Mouse (Mus musculus) neural tube, embryonic 14.5 days (tissue): ENCODE results near the gene Rps17. TPM values are rescaled to one million over a fixed set of nuclear protein-coding genes. Genes with fewer than 3 reads are reported as not detected.

Experiments
- ATAC-seq: fragments of 200-750 bp; cut with Nextera tagmentation; 2 replicates; pipeline ENCODE4 v1.8.0; 2017; ENCODE audit warnings: low read depth, mild to moderate bottlenecking, moderate TSS enrichment, moderate library complexity
- H3K27ac ChIP-seq: fragments of 300-500 bp; sonication (generic); 2 replicates; pipeline ENCODE4 v1.5.1; 2014; ENCODE audit warnings: low read depth, mild to moderate bottlenecking, control low read depth, low read length, moderate library complexity, mixed read lengths
- H3K27me3 ChIP-seq: fragments of 300-500 bp; sonication (generic); 2 replicates; pipeline ENCODE4 v1.6.1; 2014; ENCODE audit warnings: low read length; ENCODE audit not compliant: control insufficient read depth, insufficient read depth
- H3K36me3 ChIP-seq: fragments of 300-500 bp; sonication (generic); 2 replicates; pipeline ENCODE4 v1.6.1; 2014; ENCODE audit warnings: low read length, mixed read lengths; ENCODE audit not compliant: control insufficient read depth, insufficient read depth
- H3K4me1 ChIP-seq: fragments of 300-500 bp; sonication (generic); 2 replicates; pipeline ENCODE4 v1.6.1; 2014; ENCODE audit warnings: low read length; ENCODE audit not compliant: control insufficient read depth, insufficient read depth
- H3K4me2 ChIP-seq: fragments of 300-500 bp; sonication (generic); 2 replicates; pipeline ENCODE4 v1.6.1; 2014; ENCODE audit warnings: mild to moderate bottlenecking, low read depth, low read length, control low read depth
- H3K4me3 ChIP-seq: fragments of 300-500 bp; sonication (generic); 2 replicates; pipeline ENCODE4 v1.5.1; 2014; ENCODE audit warnings: low read depth, low read length, control low read depth, mixed read lengths
- H3K9ac ChIP-seq: fragments of 300-500 bp; sonication (generic); replicated peaks from 2 replicates; pipeline ENCODE4 v1.6.1; 2014; ENCODE audit warnings: low read depth, mild to moderate bottlenecking, control low read depth, low read length, mixed read lengths
- H3K9me3 ChIP-seq: fragments of 300-500 bp; sonication (generic); 2 replicates; pipeline ENCODE4 v1.6.1; 2016; ENCODE audit warnings: low read length; ENCODE audit not compliant: control insufficient read depth
- WGBS: fragments of 180-500 bp; shearing (Covaris S2); extraction: QIAGEN DNeasy Blood & Tissue Kit; methylation state at CpG from one replicate; pipeline ENCODE4 v1.1.7; 2014; 5-methylcytosine and 5-hydroxymethylcytosine counted together
- polyA plus RNA-seq: library from polyadenylated mRNA; unstranded; fragments of >200 nt; fragmentation: Nextera tagmentation; extraction: Ambion mirVana; gene quantifications from 2 replicates; pipeline ENCODE4 v1.2.1, GENCODE M21; 2014

The Rps17 gene
- polyA plus RNA-seq, 1 experiment from 2014 or later = 743 TPM

DNA sequence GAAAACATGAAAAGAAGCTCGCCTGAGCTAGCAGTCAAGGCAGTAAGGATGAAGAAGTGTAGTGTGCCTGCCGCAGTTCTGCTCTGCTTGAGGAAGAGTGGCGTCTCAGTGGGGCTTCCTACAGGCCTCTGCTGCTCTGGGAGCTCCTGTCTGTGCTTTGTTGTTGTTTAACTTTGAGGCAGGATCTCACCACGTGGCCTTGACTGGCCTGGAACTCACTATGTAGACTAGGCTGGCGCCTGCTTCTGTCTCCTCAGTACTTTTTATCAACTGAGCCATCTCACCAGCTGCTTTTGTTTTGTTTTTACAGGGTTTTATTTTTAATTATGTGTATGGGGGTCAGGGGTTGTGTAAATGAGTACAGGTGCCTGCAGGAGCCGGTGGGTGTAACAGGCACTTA is 46.8 kb downstream of the Rps17 start:
- Histone ChIP-seq H3K36me3 (no peaks in the 10 kb centered on the region), H3K9me3 (no peaks in the 10 kb centered on the region), H3K9ac (no peak overlapping the region), H3K27ac (no peak overlapping the region), H3K4me3 (no peak overlapping the region), H3K4me2 (no peak overlapping the region), H3K4me1 (no peaks in the 10 kb centered on the region), H3K27me3 (no peaks in the 10 kb centered on the region)
- ATAC-seq = no peak
- WGBS = 49% methylated on average over 6 of the region's 6 CpGs

DNA sequence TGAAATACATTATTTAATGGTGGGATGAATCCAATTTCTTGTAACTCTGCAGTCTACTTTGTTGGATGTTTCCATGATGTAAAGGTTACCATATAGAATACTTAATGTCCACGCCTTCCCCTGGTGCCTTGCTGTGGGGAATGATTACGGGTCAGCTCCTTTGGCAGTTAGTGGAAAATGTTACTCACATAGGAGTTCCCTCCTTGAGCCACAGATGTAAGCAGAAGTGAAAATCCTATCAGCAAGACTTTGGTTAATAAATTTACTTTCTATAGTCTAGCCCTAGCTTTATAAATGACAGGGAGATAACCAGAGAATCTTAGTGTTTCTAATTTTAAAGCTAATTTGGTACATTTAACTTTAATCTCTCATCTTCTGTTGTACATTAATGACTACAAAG is 49.9 kb downstream of the Rps17 start:
- no peak overlapping the region for H3K27ac ChIP-seq
- no peaks in the 10 kb centered on the region for H3K27me3 ChIP-seq
- no peaks in the 10 kb centered on the region for H3K9me3 ChIP-seq
- 88% methylated on average over 2 of the region's 2 CpGs for WGBS
- no peak overlapping the region for H3K4me2 ChIP-seq
- no peak overlapping the region for H3K9ac ChIP-seq
- no peak for ATAC-seq
- H3K4me3 ChIP-seq = no peak overlapping the region
- H3K4me1 ChIP-seq = no peaks in the 10 kb centered on the region
- no peaks in the 10 kb centered on the region for H3K36me3 ChIP-seq

Other genes starting within 250 kb of the Rps17 start
- not detected in 2 replicates for gene Slc28a1, start 230.5 kb downstream of the Rps17 start, polyA plus RNA-seq
- 1.8 and 3.3 TPM in 2 replicates for gene Pde8a, start 131.7 kb downstream of the Rps17 start, polyA plus RNA-seq
- gene Cpeb1, start 110.2 kb upstream of the Rps17 start, polyA plus RNA-seq = 6.9 and 8.0 TPM in 2 replicates
- gene Ap3b2, start 148.7 kb upstream of the Rps17 start, polyA plus RNA-seq = 136 and 145 TPM in 2 replicates
- gene BC048679, start 153.0 kb upstream of the Rps17 start, polyA plus RNA-seq = not detected in 2 replicates
- 0.14 and 0.15 TPM in 2 replicates for gene Fsd2, start 221.7 kb upstream of the Rps17 start, polyA plus RNA-seq
- gene Whamm, start 226.0 kb upstream of the Rps17 start, polyA plus RNA-seq = 9.3 and 11.3 TPM in 2 replicates